Mouse (Mus musculus): ENCODE results near the gene Prss12.
"Not testable (repeated sequence)": the region's sequence is repeated elsewhere in the genome, so short reads cannot be mapped to it uniquely, and the experiment has no call there.

Prss12 gene

GRCm38 (mm10) chr3:123481266-123481665 lies 34.6 kb downstream of the Prss12 start:
- no peak for DNase-seq

GRCm38 (mm10) chr3:123491814-123492213 lies 45.1 kb downstream of the Prss12 start:
- no peak for DNase-seq

DNA sequence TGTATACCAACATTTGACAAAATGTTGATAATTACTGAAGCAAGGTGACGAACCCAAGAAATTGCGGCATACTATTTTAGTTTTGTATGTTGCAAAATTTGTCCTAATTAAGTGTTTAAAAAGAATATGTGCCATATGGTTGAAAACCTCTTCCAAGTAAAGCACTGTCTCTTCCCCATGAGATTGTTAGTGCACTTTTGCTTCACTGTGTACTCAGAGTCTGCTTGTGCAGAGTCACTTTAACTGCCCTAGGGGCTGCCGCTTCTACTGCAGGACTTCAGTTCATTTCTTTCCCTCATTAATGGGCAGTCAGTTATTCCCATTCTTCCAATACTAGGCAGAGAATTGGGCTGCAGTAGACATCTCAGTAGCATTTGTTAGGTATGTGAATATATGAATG lies 46.5 kb downstream of the Prss12 start:
- DNase-seq: no peak

- no peak for DNase-seq
Measured at GRCm38 (mm10) chr3:123495088-123495487, 48.4 kb downstream of the Prss12 start.

- no peak for DNase-seq
Measured at GRCm38 (mm10) chr3:123498787-123499186, 52.1 kb downstream of the Prss12 start.

DNA sequence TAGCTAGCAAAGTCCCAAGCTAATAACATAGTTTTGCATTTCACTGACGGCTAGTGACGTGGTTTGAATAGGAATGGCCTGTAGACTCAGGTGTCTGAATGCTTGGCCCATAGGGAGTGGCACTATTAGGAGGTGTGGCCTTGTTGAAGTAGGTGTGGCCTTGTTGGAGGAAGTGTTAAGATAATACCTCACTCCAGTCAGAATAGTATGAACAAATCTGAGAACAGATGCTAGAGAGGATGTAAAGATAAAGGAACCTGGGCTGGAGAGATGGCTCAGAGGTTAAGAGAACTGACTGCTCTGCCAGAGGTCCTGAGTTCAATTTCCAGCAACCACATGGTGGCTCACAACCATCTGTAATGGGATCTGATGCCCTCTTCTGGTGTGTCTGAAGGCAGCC lies 55.1 kb downstream of the Prss12 start:
- DNase-seq: not testable (repeated sequence)

DNA sequence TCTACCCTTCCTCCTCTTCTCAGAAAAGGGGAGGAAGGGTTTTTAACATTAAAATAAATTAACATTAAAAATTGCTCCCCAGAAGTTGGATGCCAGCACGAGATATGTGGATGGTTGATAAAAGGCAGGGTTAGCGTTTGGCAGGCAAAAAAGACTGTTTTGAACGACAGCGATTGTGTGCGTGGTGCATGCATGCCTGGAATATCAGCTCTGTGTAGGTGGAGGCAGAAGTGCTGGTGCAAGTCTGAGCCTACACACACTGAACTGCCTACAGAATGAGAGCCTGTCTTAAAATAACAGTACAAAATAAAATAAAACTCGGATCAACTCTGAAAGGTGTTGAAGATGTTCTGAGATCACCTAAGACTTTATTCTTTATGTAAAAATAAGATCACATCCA lies 57.2 kb downstream of the Prss12 start:
- DNase-seq: no peak

GRCm38 (mm10) chr3:123504783-123505182 lies 58.1 kb downstream of the Prss12 start:
- no peak for DNase-seq

- DNase-seq: no peak
Measured at GRCm38 (mm10) chr3:123505778-123506667, 59.3 kb downstream of the Prss12 start.

DNA sequence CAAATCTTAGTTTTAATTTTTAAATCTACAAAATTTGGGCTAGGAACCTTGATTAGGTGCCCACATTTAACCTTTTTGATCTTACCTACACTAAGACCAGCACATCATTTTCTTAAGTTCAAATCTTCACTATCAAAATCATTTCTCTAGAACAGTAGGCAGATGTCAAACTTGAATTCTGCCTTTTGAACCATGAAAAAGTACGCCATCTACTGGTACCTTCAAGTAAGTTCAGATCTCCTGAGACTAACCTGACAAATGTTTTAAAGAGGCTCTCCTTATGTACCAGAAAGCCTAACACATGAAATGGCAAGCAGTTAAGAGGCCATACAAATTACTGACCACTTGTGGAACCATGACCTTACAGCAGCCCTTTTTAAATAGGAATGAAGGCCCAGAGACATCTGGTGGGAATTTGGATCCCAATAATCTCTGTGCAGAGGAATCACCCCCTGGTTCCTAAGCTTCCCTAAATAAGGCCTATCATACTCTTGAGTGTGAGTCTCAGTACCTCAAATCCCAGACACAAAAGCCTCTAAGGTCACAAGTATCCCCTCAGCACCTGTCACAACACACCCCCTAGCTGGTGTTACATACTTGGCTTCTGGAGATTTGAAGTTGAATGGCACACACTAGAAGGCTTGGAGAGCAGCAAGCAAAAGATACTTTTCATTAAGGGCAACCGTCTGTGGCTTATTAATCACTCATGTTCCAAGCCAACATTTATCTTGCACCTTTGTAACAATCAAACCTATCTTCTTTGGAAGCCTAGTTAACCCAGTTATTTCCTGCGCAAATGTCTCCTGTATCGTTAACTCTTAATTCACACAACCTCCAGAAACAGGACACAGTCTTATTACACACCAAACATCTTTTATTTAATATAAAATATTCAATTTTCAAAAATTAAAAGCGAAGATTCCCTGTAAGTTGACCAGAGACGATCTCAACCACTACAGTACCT lies 60.3 kb downstream of the Prss12 start:
- DNase-seq: no peak

DNA sequence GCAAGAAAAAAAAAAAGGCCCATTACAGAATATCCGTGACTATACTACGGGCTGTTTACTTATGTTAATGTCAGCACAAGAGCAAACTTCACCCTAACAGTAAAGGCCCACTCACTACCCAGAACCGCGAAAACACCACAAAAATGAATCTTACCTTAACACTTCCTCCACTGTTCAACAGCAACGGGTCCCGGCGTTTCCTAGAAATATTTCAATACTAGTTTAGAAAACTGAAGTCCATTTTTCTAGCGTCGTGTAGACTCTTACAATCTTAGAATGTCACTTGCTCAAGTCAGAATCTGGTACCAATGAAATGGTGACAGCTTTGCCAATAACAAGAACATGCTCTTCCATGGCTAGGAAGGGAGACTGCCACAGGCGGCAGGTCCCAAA lies 60.9 kb downstream of the Prss12 start:
- DNase-seq: no peak

- peak; percentile 98 for DNase-seq
Measured at GRCm38 (mm10) chr3:123508056-123508674, 61.5 kb downstream of the Prss12 start.

DNA sequence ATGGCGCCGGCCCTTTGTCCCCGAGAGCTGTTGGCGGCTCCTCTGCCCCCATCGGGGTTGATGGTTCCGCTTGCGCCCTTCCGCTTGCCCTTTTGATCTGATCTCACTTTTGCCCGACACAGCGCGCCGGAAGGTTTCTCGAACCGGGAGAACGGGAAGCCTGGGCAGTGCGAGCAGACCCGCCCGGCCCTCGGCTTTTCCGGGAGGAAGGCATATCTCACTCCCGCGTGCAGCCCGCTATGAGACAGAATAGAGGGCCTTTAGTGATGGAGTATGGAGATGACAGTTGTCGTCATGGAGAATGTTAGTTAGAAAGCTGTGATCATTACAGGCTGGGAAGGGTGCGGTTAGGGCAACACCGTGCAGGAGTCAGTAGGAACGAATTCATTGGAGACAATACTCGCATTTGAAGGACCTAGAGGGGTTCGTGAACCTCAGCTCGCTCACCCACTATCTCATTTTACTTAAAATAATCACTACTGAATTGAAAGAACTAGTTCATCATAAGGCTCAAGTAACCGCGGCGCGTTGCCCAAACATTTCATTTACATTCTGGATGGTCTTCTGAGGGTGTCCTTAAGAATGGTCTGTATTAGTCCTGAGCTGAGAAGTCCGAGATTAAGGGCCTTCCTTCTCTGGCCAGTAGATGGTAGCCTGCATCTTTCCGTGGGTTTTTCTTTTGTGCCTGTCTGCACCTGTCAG lies 62.1 kb downstream of the Prss12 start:
- DNase-seq: no peak

- no peak for DNase-seq
Measured at GRCm38 (mm10) chr3:123511818-123512217, 65.1 kb downstream of the Prss12 start.

- DNase-seq: no peak
Measured at GRCm38 (mm10) chr3:123514886-123515285, 68.2 kb downstream of the Prss12 start.

DNA sequence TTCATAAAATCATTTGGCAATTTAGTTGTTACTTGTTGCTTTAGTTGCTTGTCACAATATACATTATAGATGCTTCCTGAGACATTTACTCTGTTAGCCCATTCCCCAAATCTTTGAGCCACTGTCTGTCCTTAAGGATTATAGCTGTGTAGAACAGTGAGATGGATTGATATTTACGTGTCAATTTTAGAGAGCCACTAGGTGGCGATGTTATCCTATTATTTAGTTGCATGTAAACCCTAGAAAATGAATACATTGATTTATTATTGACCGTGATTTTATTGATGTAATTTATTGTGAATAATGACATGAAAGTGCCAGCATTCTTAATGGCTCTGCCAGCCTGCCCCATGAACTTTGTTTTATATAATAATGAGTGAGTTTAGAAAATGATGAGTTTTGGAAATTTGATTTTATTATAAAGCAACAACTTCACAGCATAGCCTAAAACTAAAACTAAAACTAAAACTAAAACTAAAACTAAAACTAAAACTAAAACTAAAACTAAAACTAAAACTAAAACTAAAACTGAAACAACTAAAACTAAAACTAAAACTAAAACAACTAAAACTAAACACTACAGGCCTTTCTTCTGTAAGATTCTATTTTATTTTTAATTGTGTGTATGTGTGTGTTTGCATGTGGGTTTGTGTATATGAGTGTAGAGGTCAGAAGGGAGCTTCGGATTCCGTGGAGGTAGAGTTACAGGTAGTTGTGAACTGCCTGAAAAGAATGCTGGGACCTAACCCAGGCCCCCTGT lies 69.1 kb downstream of the Prss12 start:
- no peak for DNase-seq

- DNase-seq: no peak
Measured at GRCm38 (mm10) chr3:123516784-123517183, 70.1 kb downstream of the Prss12 start.

DNA sequence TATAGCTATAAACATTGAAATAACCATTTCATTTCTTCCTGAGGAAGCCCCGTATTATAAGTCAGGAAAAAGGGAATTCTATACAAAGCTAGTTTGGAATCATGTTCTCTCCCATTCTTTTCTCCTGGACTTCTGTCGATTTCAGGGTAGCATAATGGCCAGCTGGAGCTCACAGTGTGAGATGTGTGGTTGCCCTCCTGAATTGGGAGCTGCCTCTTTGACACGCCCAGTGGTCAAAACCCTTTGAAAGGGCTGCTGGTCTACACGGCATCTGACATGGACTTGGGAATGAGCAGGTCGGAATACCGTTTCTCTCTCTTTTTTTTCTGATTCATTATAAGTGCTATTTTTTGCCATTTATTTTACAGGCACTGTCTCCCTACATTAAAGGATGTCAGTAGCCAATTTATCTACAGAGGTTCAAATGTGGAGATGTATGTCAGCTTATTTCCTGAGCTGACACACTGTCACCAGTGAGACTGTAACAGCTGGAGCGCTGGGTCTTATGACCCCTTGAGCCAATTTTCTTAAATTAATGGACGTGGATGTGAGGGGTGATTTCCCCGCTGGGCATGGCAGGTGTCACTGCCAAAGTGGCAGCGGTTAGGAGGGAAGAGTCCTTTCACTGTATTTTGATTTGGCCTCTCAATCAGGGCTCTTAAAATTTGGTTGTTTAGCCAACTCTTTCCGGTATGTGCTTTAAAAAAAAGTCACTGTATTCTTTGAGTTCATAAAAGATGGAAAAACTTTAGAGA lies 79.8 kb downstream of the Prss12 start:
- no peak for DNase-seq

- DNase-seq: no peak
Measured at GRCm38 (mm10) chr3:123527806-123528507, 81.2 kb downstream of the Prss12 start.

- no peak for DNase-seq
Measured at GRCm38 (mm10) chr3:123531124-123531523, 84.4 kb downstream of the Prss12 start.
